ENCODE assay signal across 12 mouse cellular contexts in the genomic region with DNA sequence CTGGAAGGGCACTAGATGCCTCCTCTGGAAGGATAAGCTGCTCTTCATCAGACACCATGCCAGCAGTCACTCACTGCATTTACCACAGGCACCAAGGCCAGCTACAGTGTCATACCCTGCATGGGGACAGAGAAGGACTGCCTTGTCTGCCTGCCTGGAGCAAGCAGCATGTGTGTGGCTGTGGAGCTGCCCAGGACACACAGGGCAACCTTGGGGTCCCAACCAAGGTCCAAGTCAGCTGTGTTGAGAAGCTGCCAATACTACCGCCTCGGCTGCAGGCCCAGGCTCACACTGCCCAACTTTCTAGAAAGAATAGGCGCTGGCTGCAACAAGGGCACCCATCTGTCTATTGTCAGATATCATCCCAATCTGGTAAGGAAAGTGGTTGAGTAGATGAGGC.
DNase-seq lines count a peak whose midpoint lies in the region; ATAC-seq lines count a peak whose summit lies in the region.
"Had no signal": no experiment of that assay in that cellular context is flagged by ENCODE, and none has a peak within 500 bp of the region (broad histone marks: within the 10 kb centered on the region; RNA-seq: fewer than 3 reads in every experiment).

No protein-coding gene starts in this region.

- no peak overlapping the region for H3K27ac ChIP-seq in lung, embryonic 16.5 days (ENCODE audit: low read length)
- H3K27ac ChIP-seq in heart, embryonic 12.5 days (ENCODE audit: poor library complexity, severe bottlenecking): 0 out of 2 replicates have a peak overlapping the region, but pooled peaks have one; percentile 19
- H3K27ac ChIP-seq in limb, embryonic 10.5 days: peak overlapping the region; percentile 30; the same call in 1 of the 2 replicates
- H3K27ac ChIP-seq: neural tube, embryonic 13.5 days had no signal

- peaks cover 9% of the 10 kb centered on the region for H3K36me3 ChIP-seq in lung, embryonic 16.5 days (ENCODE audit: control insufficient read depth, insufficient read depth, low read length)
- H3K36me3 ChIP-seq in heart, embryonic 12.5 days: peaks cover 53% of the 10 kb centered on the region
- H3K36me3 ChIP-seq in limb, embryonic 10.5 days: peaks cover 78% of the 10 kb centered on the region

- peaks cover 35% of the 10 kb centered on the region for H3K4me1 ChIP-seq in lung, embryonic 16.5 days (replicated peaks; ENCODE audit: control insufficient read depth, insufficient read depth, low read length)
- H3K4me1 ChIP-seq in heart, embryonic 12.5 days (replicated peaks): peaks cover 74% of the 10 kb centered on the region
- peaks cover 42% of the 10 kb centered on the region for H3K4me1 ChIP-seq in limb, embryonic 10.5 days

- no peaks in the 10 kb centered on the region for H3K27me3 ChIP-seq in lung, embryonic 16.5 days (ENCODE audit: control insufficient read depth, insufficient read depth, low read depth, low read length)
- no peaks in the 10 kb centered on the region for H3K27me3 ChIP-seq in heart, embryonic 12.5 days (replicated peaks)
- no peaks in the 10 kb centered on the region for H3K27me3 ChIP-seq in limb, embryonic 10.5 days (ENCODE audit: low read depth, poor library complexity, severe bottlenecking)
- H3K27me3 ChIP-seq: neural tube, embryonic 13.5 days had no signal

- ATAC-seq in lung, embryonic 16.5 days (ENCODE audit: low read depth): no peak
- no peak for ATAC-seq in heart, embryonic 12.5 days (ENCODE audit: insufficient number of reproducible peaks, low FRiP score)
- ATAC-seq: inflammation-experienced regulatory T-cells, adult 6 months had no signal

- intact Hi-C loops in heart, postnatal 25 days (cut with DNase I): no loop called here

- peak overlapping the region; percentile 19; the same call in 1 of the 2 replicates for H3K9ac ChIP-seq in lung, embryonic 16.5 days (ENCODE audit: low read length)
- H3K9ac ChIP-seq in heart, embryonic 12.5 days: no peak overlapping the region
- H3K9ac ChIP-seq: neural tube, embryonic 13.5 days had no signal

- H3K4me3 ChIP-seq in lung, embryonic 16.5 days (ENCODE audit: low read length): no peak overlapping the region
- H3K4me3 ChIP-seq in heart, embryonic 12.5 days: no peak overlapping the region
- H3K4me3 ChIP-seq in limb, embryonic 10.5 days: no peak overlapping the region
- H3K4me3 ChIP-seq: neural tube, embryonic 13.5 days had no signal

- H3K9me3 ChIP-seq in lung, embryonic 16.5 days (ENCODE audit: control insufficient read depth, low read length): no peaks in the 10 kb centered on the region
- H3K9me3 ChIP-seq in heart, embryonic 12.5 days (replicated peaks): no peaks in the 10 kb centered on the region
- no peaks in the 10 kb centered on the region for H3K9me3 ChIP-seq in limb, embryonic 10.5 days (replicated peaks)
- H3K9me3 ChIP-seq: neural tube, embryonic 13.5 days had no signal

- H3K4me2 ChIP-seq in lung, embryonic 16.5 days (ENCODE audit: low read depth, low read length): no peak overlapping the region
- H3K4me2 ChIP-seq in heart, embryonic 12.5 days: no peak overlapping the region
- H3K4me2 ChIP-seq: neural tube, embryonic 13.5 days had no signal

- DNase-seq in heart, adult 18-20 months: peak; percentile 47 to 66
- no peak for DNase-seq in heart, postnatal 25 days (ENCODE audit: low spot score)
- DNase-seq in lung, adult 18-20 months: no peak
- no peak for DNase-seq in limb, embryonic 10.5 days (ENCODE audit: low spot score)
- no peak for DNase-seq in kidney, adult 11 months
- DNase-seq: lung, postnatal 4 days; right cerebral cortex, adult 18-20 months; thymus, postnatal 4 days had no signal

- 62% methylated on average over 3 of the region's 3 CpGs for WGBS in lung, embryonic 16.5 days
- WGBS in heart, embryonic 12.5 days: 75% methylated on average over 3 of the region's 3 CpGs
- WGBS in limb, embryonic 10.5 days: 87% methylated on average over 3 of the region's 3 CpGs

Comparison
In these comparisons a context has a peak if more than half of its experiments do, and no peak if none do; other contexts are left out.
1. DNase-seq: peak in heart, adult 18-20 months (2 of 2); none in heart, postnatal 25 days (single experiment), lung, adult 18-20 months (0 of 2), limb, embryonic 10.5 days (single experiment) and kidney, adult 11 months (single experiment).